Mouse (Mus musculus): ENCODE measurements around the gene Hddc3. TPM values are rescaled to one million over a fixed set of nuclear protein-coding genes. Genes with fewer than 3 reads are reported as not detected.
A peak's percentile ranks its signal among the peaks of the same experiment; 100 is the strongest.
"Not testable (repeated sequence)": the region's sequence is repeated elsewhere in the genome, so short reads cannot be mapped to it uniquely, and the experiment has no call there.

The Hddc3 gene
- polyA plus RNA-seq, 1 experiment from 2014 or later = 23.1 TPM

DNA sequence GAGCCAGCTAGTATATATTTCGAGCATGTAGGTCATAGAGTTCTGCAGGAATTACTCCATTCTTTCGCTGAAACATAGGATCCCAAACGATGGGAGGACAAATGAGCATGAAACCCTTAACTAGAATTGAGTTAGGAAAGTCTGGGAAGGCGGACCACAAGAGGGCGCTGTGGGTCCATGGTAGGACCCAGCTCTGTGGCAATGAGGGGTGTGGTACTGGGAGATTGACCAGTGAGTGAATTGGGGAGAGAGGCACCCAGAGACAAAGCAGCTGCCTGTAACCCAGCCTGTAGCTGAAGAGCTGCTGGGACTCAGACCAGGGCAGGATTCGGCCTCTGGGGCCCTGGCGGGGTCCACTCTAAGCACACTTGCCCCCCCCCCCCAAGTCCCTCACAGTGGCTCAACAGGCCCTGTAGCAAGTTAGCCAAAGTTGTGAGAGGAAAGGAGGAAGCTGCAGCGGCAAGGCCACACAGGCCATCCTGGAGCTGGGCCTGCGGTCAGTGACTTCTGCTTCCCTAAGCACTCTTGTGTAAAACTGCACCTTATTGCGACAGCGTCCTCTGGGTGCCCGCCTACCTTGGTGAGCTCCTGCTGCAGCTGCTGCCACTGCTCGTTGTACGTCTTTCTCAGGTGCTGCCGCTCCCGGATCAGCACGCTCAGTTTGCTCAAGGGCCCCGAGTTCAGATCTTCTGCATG, 43.5 kb downstream of the Hddc3 start:
- WGBS = 31% methylated on average over 16 of the region's 18 CpGs
- H3K9ac ChIP-seq (ENCODE audit: low read length) = peak overlapping the region; percentile 75
- H3K4me1 ChIP-seq (ENCODE audit: control insufficient read depth in 2 of 2, insufficient read depth in 2 of 2, low read length in 2 of 2) = peaks cover 5 to 21% of the 10 kb centered on the region in 2 experiments; a peak in 3 of 4 replicates
- H3K27me3 ChIP-seq (ENCODE audit: control insufficient read depth, insufficient read depth, low read length) = no peaks in the 10 kb centered on the region
- H3K4me2 ChIP-seq (ENCODE audit: low read length) = peak overlapping the region; percentile 73
- H3K27ac ChIP-seq (replicated peaks in 1 of 2; ENCODE audit: control insufficient read depth in 1 of 2, insufficient read depth in 1 of 2, low read depth in 2 of 2, low read length in 2 of 2) = peak overlapping the region; percentile 21 to 80
- H3K9me3 ChIP-seq (ENCODE audit: control insufficient read depth, low read length) = no peaks in the 10 kb centered on the region
- H3K36me3 ChIP-seq (ENCODE audit: control insufficient read depth, insufficient read depth, low read length) = peaks cover 38% of the 10 kb centered on the region
- peak; percentile 40; the same call in 1 of the 2 replicates for ATAC-seq (ENCODE audit: insufficient number of reproducible peaks, insufficient read depth, low FRiP score, low read depth)
- peak overlapping the region; percentile 41 to 44 for H3K4me3 ChIP-seq (ENCODE audit: control insufficient read depth in 1 of 2, insufficient read depth in 1 of 2, low read depth in 1 of 2, low read length in 2 of 2)

- 36% methylated on average over 17 of the region's 17 CpGs for WGBS
- H3K27ac ChIP-seq (replicated peaks in 1 of 2; ENCODE audit: control insufficient read depth in 1 of 2, insufficient read depth in 1 of 2, low read depth in 2 of 2, low read length in 2 of 2) = peak overlapping the region; percentile 57 to 80
- H3K9me3 ChIP-seq (ENCODE audit: control insufficient read depth, low read length) = no peaks in the 10 kb centered on the region
- peaks cover 39% of the 10 kb centered on the region for H3K36me3 ChIP-seq (ENCODE audit: control insufficient read depth, insufficient read depth, low read length)
- peak overlapping the region; percentile 41 to 44 for H3K4me3 ChIP-seq (ENCODE audit: control insufficient read depth in 1 of 2, insufficient read depth in 1 of 2, low read depth in 1 of 2, low read length in 2 of 2)
- H3K4me1 ChIP-seq (ENCODE audit: control insufficient read depth in 2 of 2, insufficient read depth in 2 of 2, low read length in 2 of 2) = peaks cover 5 to 21% of the 10 kb centered on the region in 2 experiments; a peak in 3 of 4 replicates
- peak overlapping the region; percentile 75 for H3K9ac ChIP-seq (ENCODE audit: low read length)
- peak overlapping the region; percentile 73 for H3K4me2 ChIP-seq (ENCODE audit: low read length)
- H3K27me3 ChIP-seq (ENCODE audit: control insufficient read depth, insufficient read depth, low read length) = no peaks in the 10 kb centered on the region
- 0 out of 2 replicates have a peak, but pooled peaks have one; percentile 27 for ATAC-seq (ENCODE audit: insufficient number of reproducible peaks, insufficient read depth, low FRiP score, low read depth)
Measured at GRCm38 (mm10) chr7:80387033-80387632, 44.2 kb downstream of the Hddc3 start.

DNA sequence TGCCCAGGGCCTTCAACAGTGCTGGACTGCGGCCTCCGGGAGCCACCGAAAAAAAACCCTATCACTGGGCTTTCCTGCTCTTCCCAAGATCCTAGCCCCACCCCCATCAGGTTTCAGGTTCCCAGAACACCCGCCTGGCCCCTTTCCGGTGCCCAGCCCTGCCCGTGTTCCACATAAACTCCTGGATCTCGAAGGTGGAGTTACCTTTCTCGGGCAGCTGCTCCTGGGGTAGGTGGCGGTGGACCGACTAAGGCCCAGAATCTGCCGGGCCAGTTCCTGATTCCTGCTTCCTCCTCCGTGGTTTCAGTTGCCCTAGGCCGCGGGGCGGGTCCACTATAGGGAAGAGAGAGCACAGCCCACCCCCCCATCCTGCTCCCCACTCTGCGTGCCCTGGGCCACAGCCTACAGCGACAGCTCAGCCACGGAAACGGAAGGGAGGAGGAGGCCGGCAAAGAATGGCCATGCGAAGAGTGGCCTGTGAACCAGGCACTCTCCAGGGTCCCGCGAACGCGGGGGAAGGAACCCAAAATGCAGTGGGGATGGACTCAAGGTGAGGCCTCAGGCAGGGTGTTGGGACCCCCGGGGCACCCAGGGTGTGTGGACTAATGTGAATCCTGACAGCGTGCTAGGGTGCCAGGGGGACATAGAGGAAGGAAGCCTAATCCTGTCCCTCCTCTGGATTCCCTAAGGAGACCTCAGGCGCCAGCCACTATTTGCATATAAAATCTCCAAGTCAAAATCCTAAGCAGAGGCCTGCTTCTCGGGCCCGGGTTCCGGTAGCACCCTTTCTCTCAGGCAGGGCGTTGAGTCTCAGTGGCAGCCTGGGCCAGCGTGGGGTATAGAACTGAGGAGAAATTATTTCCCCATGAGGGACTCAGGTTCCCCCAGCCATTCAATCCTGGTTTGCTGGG, 45.0 kb downstream of the Hddc3 start, which contains the start of gene Fes:
Gene Fes (minus strand): TSS at position 314 of the 911 bp plus-strand sequence.
- H3K9me3 ChIP-seq (ENCODE audit: control insufficient read depth, low read length) = no peaks in the 10 kb centered on the region
- no peaks in the 10 kb centered on the region for H3K27me3 ChIP-seq (ENCODE audit: control insufficient read depth, insufficient read depth, low read length)
- peak within 1 kb of the TSS; percentile 41 to 44 for H3K4me3 ChIP-seq (ENCODE audit: control insufficient read depth in 1 of 2, insufficient read depth in 1 of 2, low read depth in 1 of 2, low read length in 2 of 2)
- ATAC-seq (ENCODE audit: insufficient number of reproducible peaks, insufficient read depth, low FRiP score, low read depth) = peak; percentile 51
- peaks cover 39% of the 10 kb centered on the region for H3K36me3 ChIP-seq (ENCODE audit: control insufficient read depth, insufficient read depth, low read length)
- peak within 1 kb of the TSS; percentile 73 for H3K4me2 ChIP-seq (ENCODE audit: low read length)
- H3K9ac ChIP-seq (ENCODE audit: low read length) = peak within 1 kb of the TSS; percentile 75
- peak within 1 kb of the TSS; percentile 57 to 80 for H3K27ac ChIP-seq (replicated peaks in 1 of 2; ENCODE audit: control insufficient read depth in 1 of 2, insufficient read depth in 1 of 2, low read depth in 2 of 2, low read length in 2 of 2)
- 11% methylated on average over 33 of the region's 33 CpGs for WGBS
- peaks cover 5 to 21% of the 10 kb centered on the region in 2 experiments; a peak in 3 of 4 replicates for H3K4me1 ChIP-seq (ENCODE audit: control insufficient read depth in 2 of 2, insufficient read depth in 2 of 2, low read length in 2 of 2)

GRCm38 (mm10) chr7:80392119-80392518, 49.2 kb downstream of the Hddc3 start:
- no peak overlapping the region for H3K27ac ChIP-seq (replicated peaks in 1 of 2; ENCODE audit: control insufficient read depth in 1 of 2, insufficient read depth in 1 of 2, low read depth in 2 of 2, low read length in 2 of 2)
- H3K4me2 ChIP-seq (ENCODE audit: low read length) = no peak overlapping the region
- H3K36me3 ChIP-seq (ENCODE audit: control insufficient read depth, insufficient read depth, low read length) = peaks cover 71% of the 10 kb centered on the region
- H3K27me3 ChIP-seq (ENCODE audit: control insufficient read depth, insufficient read depth, low read length) = no peaks in the 10 kb centered on the region
- ATAC-seq (ENCODE audit: insufficient number of reproducible peaks, insufficient read depth, low FRiP score, low read depth) = no peak
- H3K4me3 ChIP-seq (ENCODE audit: control insufficient read depth in 1 of 2, insufficient read depth in 1 of 2, low read depth in 1 of 2, low read length in 2 of 2) = no peak overlapping the region
- WGBS = 84% methylated on average over 15 of the region's 15 CpGs
- no peak overlapping the region for H3K9ac ChIP-seq (ENCODE audit: low read length)
- peaks cover 5 to 12% of the 10 kb centered on the region in 2 experiments; a peak in 3 of 4 replicates for H3K4me1 ChIP-seq (ENCODE audit: control insufficient read depth in 2 of 2, insufficient read depth in 2 of 2, low read length in 2 of 2)
- H3K9me3 ChIP-seq (ENCODE audit: control insufficient read depth, low read length) = no peaks in the 10 kb centered on the region

- no peak overlapping the region for H3K9ac ChIP-seq (ENCODE audit: low read length)
- H3K4me1 ChIP-seq (ENCODE audit: control insufficient read depth in 2 of 2, insufficient read depth in 2 of 2, low read length in 2 of 2) = peaks cover 0 to 13% of the 10 kb centered on the region in 2 experiments; a peak in 1 of 4 replicates
- H3K9me3 ChIP-seq (ENCODE audit: control insufficient read depth, low read length) = no peaks in the 10 kb centered on the region
- H3K27ac ChIP-seq (replicated peaks in 1 of 2; ENCODE audit: control insufficient read depth in 1 of 2, insufficient read depth in 1 of 2, low read depth in 2 of 2, low read length in 2 of 2) = no peak overlapping the region
- no peak for ATAC-seq (ENCODE audit: insufficient number of reproducible peaks, insufficient read depth, low FRiP score, low read depth)
- no peak overlapping the region for H3K4me2 ChIP-seq (ENCODE audit: low read length)
- peaks cover 85% of the 10 kb centered on the region for H3K36me3 ChIP-seq (ENCODE audit: control insufficient read depth, insufficient read depth, low read length)
- H3K4me3 ChIP-seq (ENCODE audit: control insufficient read depth in 1 of 2, insufficient read depth in 1 of 2, low read depth in 1 of 2, low read length in 2 of 2) = no peak overlapping the region
- WGBS = 78% methylated on average over 4 of the region's 4 CpGs
- H3K27me3 ChIP-seq (ENCODE audit: control insufficient read depth, insufficient read depth, low read length) = no peaks in the 10 kb centered on the region
Measured at GRCm38 (mm10) chr7:80394600-80394999, 51.7 kb downstream of the Hddc3 start.

DNA sequence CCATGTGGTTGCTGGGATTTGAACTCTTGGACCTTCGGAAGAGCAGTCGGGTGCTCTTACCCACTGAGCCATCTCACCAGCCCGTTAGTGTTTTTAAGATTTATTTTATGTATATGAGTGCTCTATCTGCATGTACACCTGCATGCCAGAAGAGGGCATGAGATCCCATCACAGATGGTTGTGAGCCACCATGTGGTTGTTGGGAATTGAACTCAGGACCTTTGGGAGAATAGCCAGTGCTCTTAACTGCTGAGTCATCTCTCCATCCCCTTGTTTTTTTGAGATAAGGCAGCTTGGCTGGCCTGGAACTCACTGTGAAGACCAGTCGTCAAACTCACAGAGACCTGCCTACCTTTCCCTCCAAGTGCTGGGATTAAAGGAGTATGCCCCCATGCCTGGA, 53.5 kb downstream of the Hddc3 start:
- H3K9ac ChIP-seq (ENCODE audit: low read length); H3K4me2 ChIP-seq (ENCODE audit: low read length); H3K9me3 ChIP-seq (ENCODE audit: control insufficient read depth, low read length); ATAC-seq (ENCODE audit: insufficient number of reproducible peaks, insufficient read depth, low FRiP score, low read depth); H3K27me3 ChIP-seq (ENCODE audit: control insufficient read depth, insufficient read depth, low read length); H3K4me3 ChIP-seq (ENCODE audit: control insufficient read depth in 1 of 2, insufficient read depth in 1 of 2, low read depth in 1 of 2, low read length in 2 of 2); H3K27ac ChIP-seq (replicated peaks in 1 of 2; ENCODE audit: control insufficient read depth in 1 of 2, insufficient read depth in 1 of 2, low read depth in 2 of 2, low read length in 2 of 2): not testable (repeated sequence)
- WGBS = 86% methylated on average over 4 of the region's 4 CpGs
- Histone ChIP-seq H3K36me3 (ENCODE audit: control insufficient read depth, insufficient read depth, low read length) (peaks cover 68% of the 10 kb centered on the region), H3K4me1 (ENCODE audit: control insufficient read depth in 2 of 2, insufficient read depth in 2 of 2, low read length in 2 of 2) (peaks cover 15 to 31% of the 10 kb centered on the region in 2 experiments)

- Histone ChIP-seq H3K36me3 (ENCODE audit: control insufficient read depth, insufficient read depth, low read length) (peaks cover 52% of the 10 kb centered on the region), H3K4me3 (ENCODE audit: control insufficient read depth in 1 of 2, insufficient read depth in 1 of 2, low read depth in 1 of 2, low read length in 2 of 2) (no peak overlapping the region), H3K27ac (replicated peaks in 1 of 2; ENCODE audit: control insufficient read depth in 1 of 2, insufficient read depth in 1 of 2, low read depth in 2 of 2, low read length in 2 of 2) (no peak overlapping the region), H3K4me2 (ENCODE audit: low read length) (no peak overlapping the region), H3K27me3 (ENCODE audit: control insufficient read depth, insufficient read depth, low read length) (no peaks in the 10 kb centered on the region), H3K9ac (ENCODE audit: low read length) (no peak overlapping the region), H3K9me3 (ENCODE audit: control insufficient read depth, low read length) (no peaks in the 10 kb centered on the region), H3K4me1 (ENCODE audit: control insufficient read depth in 2 of 2, insufficient read depth in 2 of 2, low read length in 2 of 2) (peaks cover 15 to 32% of the 10 kb centered on the region in 2 experiments)
- 95% methylated on average over 9 of the region's 9 CpGs for WGBS
- no peak for ATAC-seq (ENCODE audit: insufficient number of reproducible peaks, insufficient read depth, low FRiP score, low read depth)
Measured at GRCm38 (mm10) chr7:80397986-80398385, 55.1 kb downstream of the Hddc3 start.
